Mouse (Mus musculus) ovary, postnatal 14 days (tissue): ENCODE measurements around the gene Apold1.

Experiments
- DNase-seq: peaks from one replicate; pipeline ENCODE4 v3.0.0; 2022; ENCODE audit warnings: low spot score

Apold1 gene

GRCm38 (mm10) chr6:134981231-134982062 lies at the start of gene Apold1:
Apold1 (plus strand) TSS chr6:134981718.
- DNase-seq: no peak

- DNase-seq: no peak
These were observed 48.9 kb upstream of the Apold1 start for GRCm38 (mm10) chr6:134932486-134933206.

GRCm38 (mm10) chr6:134933207-134933558 lies 48.3 kb upstream of the Apold1 start:
- DNase-seq: no peak

- DNase-seq: no peak
These were observed 47.2 kb upstream of the Apold1 start for GRCm38 (mm10) chr6:134934305-134934704.

GRCm38 (mm10) chr6:134939781-134940180 lies 41.7 kb upstream of the Apold1 start:
- DNase-seq: no peak

GRCm38 (mm10) chr6:134943759-134944407 lies 37.6 kb upstream of the Apold1 start:
- no peak for DNase-seq

GRCm38 (mm10) chr6:134946054-134946453 lies 35.5 kb upstream of the Apold1 start:
- DNase-seq: no peak

GRCm38 (mm10) chr6:134946858-134947257 lies 34.7 kb upstream of the Apold1 start:
- no peak for DNase-seq

GRCm38 (mm10) chr6:134947311-134948087 lies 34.0 kb upstream of the Apold1 start:
- DNase-seq: peak; percentile 57

- DNase-seq: no peak
These were observed 32.9 kb upstream of the Apold1 start for GRCm38 (mm10) chr6:134948522-134949061.

- no peak for DNase-seq
These were observed 32.3 kb upstream of the Apold1 start for GRCm38 (mm10) chr6:134949241-134949640.

GRCm38 (mm10) chr6:134951364-134951763 lies 30.2 kb upstream of the Apold1 start:
- DNase-seq: no peak

GRCm38 (mm10) chr6:134953976-134954375 lies 27.5 kb upstream of the Apold1 start:
- no peak for DNase-seq

GRCm38 (mm10) chr6:134956388-134956787 lies 25.1 kb upstream of the Apold1 start:
- no peak for DNase-seq

GRCm38 (mm10) chr6:134961286-134961685 lies 20.2 kb upstream of the Apold1 start:
- no peak for DNase-seq

- DNase-seq: no peak
These were observed 19.5 kb upstream of the Apold1 start for GRCm38 (mm10) chr6:134961858-134962517.

GRCm38 (mm10) chr6:134962518-134962893 lies 19.0 kb upstream of the Apold1 start:
- DNase-seq: no peak

- DNase-seq: no peak
These were observed 17.6 kb upstream of the Apold1 start for GRCm38 (mm10) chr6:134963910-134964309.

- no peak for DNase-seq
These were observed 14.8 kb upstream of the Apold1 start for GRCm38 (mm10) chr6:134966681-134967080.

- DNase-seq: no peak
These were observed 13.2 kb upstream of the Apold1 start for GRCm38 (mm10) chr6:134968326-134968725.

- DNase-seq: no peak
These were observed 12.0 kb upstream of the Apold1 start for GRCm38 (mm10) chr6:134969498-134969897.
